Mouse (Mus musculus) hematopoietic stem cell, adult 5-6 weeks (primary cell): Measurements from ENCODE around the gene Mff. TPM values are rescaled to one million over a fixed set of nuclear protein-coding genes. Genes with fewer than 3 reads are reported as not detected.
A peak's percentile ranks its signal among the peaks of the same experiment; 100 is the strongest.

Experiments
- ATAC-seq, 2 experiments: fragments of 125-278 bp in 1 of 2; replicated peaks in 1 of 2; 2 replicates each; pipeline ENCODE4 v1.8.0; 2016 to 2017; ENCODE audit warnings: inconsistent platforms in 2 of 2, mild to moderate bottlenecking in 2 of 2, moderate number of reproducible peaks in 2 of 2, low read depth in 1 of 2, moderate TSS enrichment in 1 of 2; ENCODE audit not compliant: low FRiP score in 2 of 2, poor library complexity in 2 of 2, severe bottlenecking in 2 of 2, insufficient read depth in 1 of 2, low TSS enrichment in 1 of 2
- total RNA-seq: library from RNA; stranded (forward); fragments of 172-1452, 232-1000 nt; gene quantifications from 2 replicates; pipeline ENCODE4 v1.2.3, GENCODE M21; 2017

Mff gene
- 91.7 and 112 TPM in 2 replicates for total RNA-seq

DNA sequence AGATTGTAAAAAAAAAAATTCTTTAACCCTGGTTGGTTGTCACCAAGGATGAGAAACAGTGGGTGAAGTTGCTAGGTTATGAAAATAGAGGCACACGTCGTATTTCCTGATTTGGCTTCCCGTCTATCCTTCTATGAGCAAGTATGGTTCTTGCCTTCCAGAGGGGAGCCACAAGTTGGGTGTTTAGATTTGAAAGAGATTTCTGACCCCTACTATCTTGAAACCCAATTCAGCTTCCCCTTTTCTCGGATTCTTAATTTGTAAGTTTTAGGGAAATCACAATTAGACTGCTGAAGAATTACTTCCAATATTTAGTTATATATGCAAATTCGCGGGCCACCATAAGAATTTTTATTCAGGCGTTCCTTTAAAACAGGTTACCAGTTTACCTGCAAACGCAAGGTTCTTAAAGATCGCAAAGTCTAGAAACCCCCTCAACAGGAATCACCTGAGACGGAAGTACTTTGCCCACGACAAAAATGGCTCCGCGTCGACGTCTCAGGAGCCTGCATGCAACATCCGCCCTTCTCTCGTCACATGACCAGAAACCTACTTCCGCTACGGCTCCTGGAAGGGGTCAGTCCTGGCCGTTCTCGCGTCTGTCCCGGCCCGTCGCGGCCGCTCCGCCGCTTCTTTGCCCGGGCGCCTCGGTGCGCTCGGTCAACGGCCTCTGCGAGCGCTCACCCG, at the start of gene Mff:
Gene Mff (plus strand): TSS at position 552 of the 687 bp plus-strand sequence.
- ATAC-seq, result peak; percentile 98

GRCm38 (mm10) chr1:82686328-82686727, 38.4 kb upstream of the Mff start:
- peak; percentile 17 to 48; a peak in 1 of 4 replicates for ATAC-seq

DNA sequence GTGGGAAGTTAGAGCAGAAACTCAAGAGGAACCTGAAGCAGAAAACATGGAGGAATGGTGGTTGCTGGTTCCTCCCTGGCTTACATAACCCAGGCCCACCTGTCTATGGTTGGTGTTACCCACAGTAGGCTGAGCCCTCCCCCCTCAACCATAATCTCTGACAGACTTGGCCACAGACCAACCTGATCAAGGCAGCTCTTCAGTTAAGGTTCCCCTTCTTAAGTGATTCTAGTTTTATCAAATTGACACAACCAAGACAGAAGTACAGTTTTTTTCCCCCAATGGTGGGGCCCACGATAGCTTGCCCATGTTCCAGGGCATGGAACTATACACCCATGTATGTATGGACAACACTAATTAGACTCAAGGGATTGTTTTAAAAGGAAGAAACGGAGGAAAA, 37.8 kb upstream of the Mff start:
- 0 out of 4 replicates have a peak, but pooled peaks of 1 of the 2 experiments have one; percentile 12 for ATAC-seq

- no peak for ATAC-seq
Observed at GRCm38 (mm10) chr1:82687931-82688330, 36.8 kb upstream of the Mff start.

DNA sequence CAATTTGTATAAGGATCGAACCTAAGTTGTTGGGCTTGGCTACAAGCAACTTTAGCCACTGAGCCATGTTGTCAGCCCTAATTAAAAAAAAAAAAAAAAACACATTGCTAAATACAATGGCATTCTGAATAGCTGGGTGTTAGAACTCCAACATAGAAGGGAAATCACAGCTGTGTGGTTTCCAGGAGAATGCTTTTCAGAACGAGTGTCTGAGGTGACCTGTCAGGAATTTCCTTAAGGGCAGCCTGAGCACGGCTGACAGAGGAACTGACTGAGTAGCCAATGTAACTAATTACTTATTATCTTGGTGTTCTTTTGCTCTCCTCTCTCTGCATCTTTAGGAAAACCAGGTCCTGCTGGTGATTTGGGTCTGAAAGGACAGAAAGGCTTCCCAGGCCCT, 28.8 kb upstream of the Mff start:
- no peak for ATAC-seq

- ATAC-seq, result no peak
Observed at GRCm38 (mm10) chr1:82717816-82718512, 6.7 kb upstream of the Mff start.

GRCm38 (mm10) chr1:82725026-82725874, 560 bp downstream of the Mff start:
- peak; percentile 78 to 82 for ATAC-seq

DNA sequence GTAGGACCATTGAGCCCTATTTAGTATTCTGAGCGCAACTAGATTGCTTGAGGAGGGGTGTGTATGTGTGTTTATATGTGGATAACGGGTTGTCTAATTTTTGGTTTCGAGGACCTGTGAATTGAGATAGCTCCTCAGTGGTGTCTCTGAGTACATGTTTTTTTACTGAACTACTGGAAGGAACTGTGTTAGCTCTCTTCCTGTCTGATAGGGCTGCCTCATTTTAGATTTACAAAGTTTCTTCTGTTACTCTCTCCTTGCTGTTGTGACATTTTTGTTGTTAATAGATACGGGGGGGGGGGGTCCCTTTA, 1.1 kb downstream of the Mff start:
- no peak for ATAC-seq

DNA sequence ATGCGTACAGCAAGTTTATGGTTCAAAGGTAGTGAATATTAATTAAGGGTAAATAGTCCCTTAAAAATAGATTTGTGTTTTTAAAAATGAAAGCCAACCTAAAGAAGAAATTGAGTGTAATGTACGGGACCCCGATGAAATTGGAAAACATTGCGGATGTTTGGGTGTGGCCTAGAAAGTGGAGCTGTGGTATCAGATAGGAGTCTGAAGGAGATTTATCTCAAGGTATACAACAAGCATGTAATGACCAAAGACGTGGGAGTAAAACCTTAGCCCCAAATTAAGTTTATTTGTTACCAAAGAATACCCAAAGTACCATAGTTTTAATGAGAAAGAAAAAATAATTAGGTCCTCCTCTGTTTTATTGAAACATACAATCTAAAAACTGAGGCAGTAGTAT, 1.8 kb downstream of the Mff start:
- ATAC-seq, result no peak

DNA sequence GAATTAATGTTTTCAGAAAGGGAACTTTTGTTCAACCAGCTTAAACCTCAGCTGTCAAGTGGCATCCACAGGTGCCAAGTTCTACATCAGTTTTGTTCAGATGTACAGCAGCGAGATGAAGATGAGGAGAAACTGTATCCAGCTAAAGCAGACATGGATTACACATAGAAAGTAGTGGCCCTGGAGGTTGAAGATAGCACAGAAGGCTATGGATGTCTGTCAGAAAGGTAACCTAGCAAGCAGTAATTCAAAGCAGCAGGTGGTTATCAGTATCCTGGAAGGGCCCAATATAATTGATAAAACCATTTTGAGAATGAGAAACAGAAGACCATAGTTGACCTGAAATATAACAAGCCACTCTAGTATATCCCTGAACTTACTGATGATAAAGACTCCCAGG, 8.7 kb downstream of the Mff start:
- no peak for ATAC-seq

DNA sequence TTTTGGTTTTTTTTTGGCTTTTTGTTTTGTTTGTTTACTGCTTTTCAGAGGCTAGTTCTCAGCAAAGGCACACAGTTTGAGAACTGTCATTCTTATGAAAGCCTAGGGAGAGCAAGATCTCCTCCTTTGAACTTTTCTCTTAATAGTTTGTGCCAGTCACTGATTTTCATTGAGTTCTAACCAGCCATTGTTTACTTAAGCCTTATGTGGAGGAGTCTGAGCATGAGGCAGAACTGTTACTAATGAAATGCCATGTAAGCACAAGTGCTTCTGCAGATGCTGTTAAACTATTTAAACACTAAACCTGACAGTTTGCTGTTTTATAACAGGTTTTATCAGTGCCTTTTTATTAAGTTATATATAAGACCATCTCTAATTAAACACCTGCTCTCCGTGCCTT, 13.4 kb downstream of the Mff start:
- ATAC-seq, result no peak

- ATAC-seq, result no peak
Observed at GRCm38 (mm10) chr1:82741539-82741938, 16.8 kb downstream of the Mff start.

DNA sequence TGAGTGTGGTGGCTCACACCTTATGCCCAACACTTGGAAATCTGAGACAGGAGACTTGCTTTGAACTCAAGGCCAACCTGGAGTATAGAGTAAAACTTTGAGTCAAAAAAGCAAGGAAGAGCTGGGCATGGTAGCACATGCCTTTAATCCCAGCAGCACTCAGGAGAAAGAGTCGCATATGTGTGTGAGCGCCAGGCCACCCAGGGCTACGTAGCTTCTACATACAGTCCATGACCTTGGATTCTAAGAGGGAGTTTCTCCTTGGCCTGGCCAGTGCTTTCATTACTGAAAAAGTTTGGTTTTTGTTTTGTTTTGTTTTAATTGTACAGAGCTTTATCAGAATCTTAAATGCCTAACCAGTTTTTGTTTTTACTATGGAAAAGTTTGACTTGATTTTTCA, 19.3 kb downstream of the Mff start:
- ATAC-seq, result no peak

- ATAC-seq, result no peak
Observed at GRCm38 (mm10) chr1:82746408-82746807, 21.7 kb downstream of the Mff start.

- no peak for ATAC-seq
Observed at GRCm38 (mm10) chr1:82747714-82748452, 23.2 kb downstream of the Mff start.

DNA sequence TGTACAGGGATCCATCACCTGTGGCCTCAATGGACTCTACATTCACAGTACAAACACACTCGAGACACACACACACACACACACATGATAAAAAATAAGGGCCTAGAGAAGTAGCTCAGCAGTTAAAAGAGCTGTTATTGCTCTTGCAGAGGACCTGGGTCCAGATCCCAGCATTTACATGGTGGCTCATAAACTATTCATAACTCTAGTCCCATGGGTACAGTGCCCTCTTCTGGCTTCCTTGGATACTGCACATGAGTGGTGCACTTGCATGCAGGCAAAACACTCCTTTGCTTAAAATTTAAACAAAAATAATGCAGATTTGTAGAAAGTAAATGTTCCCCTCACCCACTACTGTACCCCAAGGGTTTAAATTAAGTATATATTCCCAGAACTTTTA, 34.8 kb downstream of the Mff start:
- ATAC-seq, result no peak

GRCm38 (mm10) chr1:82761454-82762169, 36.9 kb downstream of the Mff start:
- ATAC-seq, result peak; percentile 53 to 65; a peak in 3 of 4 replicates
